ENCODE assay signal across 20 mouse cellular contexts in the genomic region with DNA sequence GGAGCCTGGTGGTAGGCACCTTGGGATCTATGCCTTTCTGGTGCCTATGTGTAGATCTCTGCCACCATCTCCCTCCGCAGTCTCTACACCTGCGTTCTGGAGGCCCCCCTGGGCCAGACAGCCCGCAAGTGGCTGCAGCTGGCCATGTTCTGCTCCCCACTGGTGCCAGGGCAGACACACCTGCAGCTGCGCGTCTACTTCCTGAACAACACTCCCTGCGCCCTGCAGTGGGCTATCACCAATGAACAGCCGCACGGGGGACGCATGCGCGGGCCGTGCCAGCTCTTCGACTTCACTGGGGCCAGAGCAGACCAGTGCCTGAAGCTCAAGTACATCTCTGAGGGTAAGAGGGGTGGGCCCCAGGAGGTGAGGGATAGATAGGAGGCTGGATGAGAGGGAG. TPM values are rescaled to one million over a fixed set of nuclear protein-coding genes. Genes with fewer than 3 reads are reported as not detected.
DNase-seq lines count a peak whose midpoint lies in the region; ATAC-seq lines count a peak whose summit lies in the region.
"Had no signal": no experiment of that assay in that cellular context is flagged by ENCODE, and none has a peak within 500 bp of the region (broad histone marks: within the 10 kb centered on the region; RNA-seq: fewer than 3 reads in every experiment).

No protein-coding gene starts in this region.

- no peak overlapping the region for H3K9ac ChIP-seq in heart, embryonic 12.5 days
- H3K9ac ChIP-seq: limb, embryonic 12.5 days; stomach, embryonic 15.5 days had no signal

- peak; percentile 64 for ATAC-seq in erythroblast, adult 5-6 weeks (replicated peaks; ENCODE audit: low FRiP score, poor library complexity, severe bottlenecking)
- ATAC-seq in neutrophil, adult 5-6 weeks (ENCODE audit: extremely low read depth, insufficient number of reproducible peaks, low FRiP score, poor library complexity, severe bottlenecking), result peak; percentile 45; the same call in 1 of the 2 replicates
- no peak for ATAC-seq in heart, embryonic 12.5 days (ENCODE audit: insufficient number of reproducible peaks, low FRiP score)
- ATAC-seq: intestine, embryonic 16.5 days had no signal

- no peaks in the 10 kb centered on the region for H3K9me3 ChIP-seq in heart, embryonic 12.5 days (replicated peaks)
- H3K9me3 ChIP-seq: limb, embryonic 12.5 days; stomach, embryonic 15.5 days had no signal

- H3K4me1 ChIP-seq in heart, embryonic 12.5 days (replicated peaks), result peaks cover 8% of the 10 kb centered on the region; the same call in 1 of the 2 replicates

- H3K36me3 ChIP-seq in heart, embryonic 12.5 days, result no peaks in the 10 kb centered on the region
- H3K36me3 ChIP-seq: limb, embryonic 12.5 days; stomach, embryonic 15.5 days had no signal

- WGBS in heart, embryonic 12.5 days, result 93% methylated on average over 13 of the region's 13 CpGs

- H3K4me2 ChIP-seq in heart, embryonic 12.5 days, result no peak overlapping the region
- H3K4me2 ChIP-seq: limb, embryonic 12.5 days; stomach, embryonic 15.5 days had no signal

- H3K27ac ChIP-seq in heart, embryonic 12.5 days (ENCODE audit: poor library complexity, severe bottlenecking), result no peak overlapping the region
- H3K27ac ChIP-seq: limb, embryonic 12.5 days; stomach, embryonic 15.5 days had no signal

- no peak overlapping the region for H3K4me3 ChIP-seq in heart, embryonic 12.5 days
- H3K4me3 ChIP-seq: limb, embryonic 12.5 days; stomach, embryonic 15.5 days had no signal

- DNase-seq in CD8-positive naive resting alpha-beta T cell, adult 2 months (ENCODE audit: low read depth in 2 of 2, low spot score in 2 of 2), result peak; percentile 44 to 45
- DNase-seq in thymus, postnatal 25 days, result peak; percentile 82
- no peak for DNase-seq in urinary bladder, postnatal 4 days (ENCODE audit: low spot score in 2 of 2)
- no peak for DNase-seq in MN1 (ENCODE audit: low spot score)
- DNase-seq: adrenal gland, postnatal 36 days; cerebellum, postnatal 10 days; heart, postnatal 4 days; kidney, postnatal 4 days; right cerebral cortex, adult 18-20 months had no signal

- H3K27me3 ChIP-seq in heart, embryonic 12.5 days (replicated peaks), result peaks cover 38% of the 10 kb centered on the region

RNA-seq across cellular contexts. Expression of gene Unc5cl, which starts 7.4 kb away (rescaled TPM):
- 56.8 and 60.7 TPM in 2 replicates for total RNA-seq in erythroblast, adult 5-6 weeks (2015; ENCODE audit: low replicate concordance)
- total RNA-seq in erythroblast, adult 5-6 weeks (2017; ENCODE audit: low replicate concordance), result 32.9 and 47.0 TPM in 2 replicates
- 5.2 and 11.3 TPM in 2 replicates for total RNA-seq in neutrophil, adult 5-6 weeks (2017)
- polyA plus RNA-seq in heart, embryonic 12.5 days (2016; fragmentation: Nextera tagmentation; extraction: Ambion mirVana), result 0.09 and 0.36 TPM in 2 replicates
- total RNA-seq: adrenal gland, postnatal 36 days; gastrocnemius, adult 18-20 months; heart, adult 8-10 months had no signal

RNA-seq across cellular contexts. Expression of gene Tspo2, which starts 10.8 kb away (rescaled TPM):
- total RNA-seq in erythroblast, adult 5-6 weeks (2015; ENCODE audit: low replicate concordance), result 503 and 549 TPM in 2 replicates
- total RNA-seq in erythroblast, adult 5-6 weeks (2017; ENCODE audit: low replicate concordance), result 671 and 837 TPM in 2 replicates
- 2.5 and 3.8 TPM in 2 replicates for total RNA-seq in neutrophil, adult 5-6 weeks (2017)
- 4.5 and 5.7 TPM in 2 replicates for polyA plus RNA-seq in heart, embryonic 12.5 days (2016; fragmentation: Nextera tagmentation; extraction: Ambion mirVana)
- total RNA-seq: adrenal gland, postnatal 36 days; ES-E14; gastrocnemius, adult 18-20 months; heart, adult 8-10 months; left cerebral cortex, adult 18-20 months had no signal

RNA-seq across cellular contexts. Expression of gene Apobec2, which starts 29.4 kb away (rescaled TPM):
- not detected in 2 replicates for total RNA-seq in erythroblast, adult 5-6 weeks (2015; ENCODE audit: low replicate concordance)
- not detected in 2 replicates for total RNA-seq in erythroblast, adult 5-6 weeks (2017; ENCODE audit: low replicate concordance)
- not detected in 2 replicates for total RNA-seq in neutrophil, adult 5-6 weeks (2017)
- 199 and 207 TPM in 2 replicates for polyA plus RNA-seq in heart, embryonic 12.5 days (2016; fragmentation: Nextera tagmentation; extraction: Ambion mirVana)
- total RNA-seq: left cerebral cortex, adult 18-20 months; monocyte, adult 5-6 weeks had no signal

RNA-seq across cellular contexts. Expression of gene Oard1, which starts 52.3 kb away (rescaled TPM):
- total RNA-seq in erythroblast, adult 5-6 weeks (2015; ENCODE audit: low replicate concordance), result 28.2 and 32.1 TPM in 2 replicates
- total RNA-seq in erythroblast, adult 5-6 weeks (2017; ENCODE audit: low replicate concordance), result 31.6 and 34.2 TPM in 2 replicates
- 92.3 and 97.1 TPM in 2 replicates for total RNA-seq in neutrophil, adult 5-6 weeks (2017)
- polyA plus RNA-seq in heart, embryonic 12.5 days (2016; fragmentation: Nextera tagmentation; extraction: Ambion mirVana), result 43.6 and 45.4 TPM in 2 replicates

RNA-seq across cellular contexts. Expression of gene Nfya, which starts 52.4 kb away (rescaled TPM):
- 44.0 and 47.2 TPM in 2 replicates for total RNA-seq in erythroblast, adult 5-6 weeks (2015; ENCODE audit: low replicate concordance)
- 30.6 and 42.7 TPM in 2 replicates for total RNA-seq in erythroblast, adult 5-6 weeks (2017; ENCODE audit: low replicate concordance)
- 47.7 and 55.0 TPM in 2 replicates for total RNA-seq in neutrophil, adult 5-6 weeks (2017)
- 13.7 and 14.0 TPM in 2 replicates for polyA plus RNA-seq in heart, embryonic 12.5 days (2016; fragmentation: Nextera tagmentation; extraction: Ambion mirVana)

Comparison
In these comparisons a context has a peak if more than half of its experiments do, and no peak if none do; other contexts are left out.
1. DNase-seq: peak in CD8-positive naive resting alpha-beta T cell, adult 2 months (2 of 2) and thymus, postnatal 25 days (single experiment); none in urinary bladder, postnatal 4 days (0 of 2) and MN1 (single experiment).
2. RNA of gene Tspo2, which starts 10.8 kb away (total RNA-seq): 503 to 837 TPM in erythroblast, adult 5-6 weeks; 2.5 to 3.8 TPM in neutrophil, adult 5-6 weeks; every median in the first group is over 100 times any median in the second.